Mouse (Mus musculus) heart, embryonic 10.5 days (tissue): ENCODE results near the gene Glo1. TPM values are rescaled to one million over a fixed set of nuclear protein-coding genes. Genes with fewer than 3 reads are reported as not detected.
"Not testable (repeated sequence)": the region's sequence is repeated elsewhere in the genome, so short reads cannot be mapped to it uniquely, and the experiment has no call there.

Experiments
- DNase-seq: peaks from one replicate; pipeline ENCODE4 v3.0.0-alpha.2; 2017; ENCODE audit warnings: low spot score
- H3K27ac ChIP-seq: fragments of 300-500 bp; sonication (generic); 2 replicates; pipeline ENCODE4 v1.5.1; 2016; ENCODE audit warnings: mild to moderate bottlenecking
- H3K27me3 ChIP-seq: fragments of 300-500 bp; sonication (generic); 2 replicates; pipeline ENCODE4 v1.6.1; 2016; ENCODE audit warnings: mild to moderate bottlenecking; ENCODE audit not compliant: poor library complexity, insufficient read depth, severe bottlenecking
- H3K36me3 ChIP-seq: fragments of 300-500 bp; sonication (generic); 2 replicates; pipeline ENCODE4 v1.6.1; 2016; ENCODE audit warnings: mild to moderate bottlenecking, moderate library complexity
- H3K4me1 ChIP-seq: fragments of 300-500 bp; sonication (generic); 2 replicates; pipeline ENCODE4 v1.6.1; 2016; ENCODE audit warnings: mild to moderate bottlenecking
- H3K4me3 ChIP-seq: fragments of 300-500 bp; sonication (generic); 2 replicates; pipeline ENCODE4 v1.5.1; 2016; ENCODE audit warnings: mild to moderate bottlenecking, moderate library complexity
- H3K9me3 ChIP-seq: fragments of 300-500 bp; sonication (generic); 2 replicates; pipeline ENCODE4 v1.6.1; 2016; ENCODE audit warnings: mild to moderate bottlenecking, moderate library complexity
- WGBS: fragments of 180-500 bp; shearing (Covaris S2); methylation state at CpG from one replicate; pipeline ENCODE4 v1.1.7; 2016; 5-methylcytosine and 5-hydroxymethylcytosine counted together
- polyA plus RNA-seq: library from polyadenylated mRNA; unstranded; fragments of >200 nt; fragmentation: Nextera tagmentation; extraction: Ambion mirVana; gene quantifications from 2 replicates; pipeline ENCODE4 v1.2.1, GENCODE M21; 2016

Glo1 gene
- polyA plus RNA-seq, 1 experiment from 2014 or later: 219 TPM

DNA sequence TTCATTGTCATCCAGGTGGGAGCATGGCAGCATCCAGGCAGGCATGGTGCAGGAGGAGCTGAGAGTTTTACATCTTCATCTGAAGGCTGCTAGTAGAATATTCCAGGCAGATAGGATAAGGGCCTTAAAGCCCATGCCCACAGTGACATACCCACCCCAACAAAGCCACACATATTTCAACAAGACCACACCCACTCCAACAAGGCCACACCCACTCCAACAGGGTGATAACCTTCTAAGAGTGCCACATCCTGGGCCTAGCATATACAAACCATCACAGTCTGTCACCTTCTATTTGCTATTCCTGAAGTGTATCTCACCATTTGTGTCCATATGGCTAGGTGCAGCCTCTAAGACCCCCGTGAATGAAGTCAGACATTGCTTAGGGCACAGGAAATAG, 11.0 kb upstream of the Glo1 start:
- H3K4me3 ChIP-seq: no peak overlapping the region
- H3K36me3 ChIP-seq: no peaks in the 10 kb centered on the region
- no peak overlapping the region for H3K27ac ChIP-seq
- 49% methylated on average over 1 of the region's 1 CpGs for WGBS
- no peak for DNase-seq
- no peaks in the 10 kb centered on the region for H3K27me3 ChIP-seq
- peaks cover 19% of the 10 kb centered on the region for H3K4me1 ChIP-seq
- no peaks in the 10 kb centered on the region for H3K9me3 ChIP-seq

GRCm38 (mm10) chr17:30635367-30635766, 8.7 kb upstream of the Glo1 start:
- H3K27ac ChIP-seq: peak overlapping the region; percentile 37; the same call in 1 of the 2 replicates
- H3K36me3 ChIP-seq: no peaks in the 10 kb centered on the region
- no peaks in the 10 kb centered on the region for H3K9me3 ChIP-seq
- H3K4me1 ChIP-seq: peaks cover 19% of the 10 kb centered on the region
- no peaks in the 10 kb centered on the region for H3K27me3 ChIP-seq
- WGBS: 14% methylated on average over 17 of the region's 17 CpGs
- peak; percentile 81 for DNase-seq
- H3K4me3 ChIP-seq: peak overlapping the region; percentile 46

- not testable (repeated sequence) for DNase-seq, H3K4me1 ChIP-seq, H3K9me3 ChIP-seq, H3K4me3 ChIP-seq, H3K36me3 ChIP-seq, H3K27me3 ChIP-seq, H3K27ac ChIP-seq
- WGBS: no CpG with 5 or more reads among the region's 20 CpGs
Measured at GRCm38 (mm10) chr17:30624132-30624531, 2.5 kb downstream of the Glo1 start, which contains the start of gene Dnah8. TSS of gene Dnah8 (plus strand) at chr17:30624354.

DNA sequence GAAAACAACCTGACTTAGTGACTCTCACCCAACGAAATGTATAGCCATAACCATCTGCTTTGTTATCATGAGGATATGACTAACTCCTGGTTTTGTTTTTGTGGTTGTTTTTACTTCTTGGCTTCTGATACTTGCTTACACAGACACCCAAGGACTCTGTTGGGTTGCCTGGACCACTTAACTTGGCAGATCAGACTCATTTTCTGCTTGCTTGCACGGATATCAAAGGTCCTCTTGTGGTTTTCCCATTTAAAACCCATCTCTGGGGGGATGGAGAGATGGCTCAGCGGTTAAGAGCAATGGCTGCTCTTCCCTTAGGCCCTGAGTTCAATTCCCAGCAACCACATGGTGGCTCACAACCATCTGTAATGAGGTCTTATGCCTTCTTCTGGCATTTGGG, 3.5 kb downstream of the Glo1 start:
- H3K4me1 ChIP-seq: no peaks in the 10 kb centered on the region
- no peaks in the 10 kb centered on the region for H3K9me3 ChIP-seq
- DNase-seq: no peak
- no peak overlapping the region for H3K27ac ChIP-seq
- 80% methylated on average over 3 of the region's 3 CpGs for WGBS
- no peak overlapping the region for H3K4me3 ChIP-seq
- H3K36me3 ChIP-seq: no peaks in the 10 kb centered on the region
- no peaks in the 10 kb centered on the region for H3K27me3 ChIP-seq

DNA sequence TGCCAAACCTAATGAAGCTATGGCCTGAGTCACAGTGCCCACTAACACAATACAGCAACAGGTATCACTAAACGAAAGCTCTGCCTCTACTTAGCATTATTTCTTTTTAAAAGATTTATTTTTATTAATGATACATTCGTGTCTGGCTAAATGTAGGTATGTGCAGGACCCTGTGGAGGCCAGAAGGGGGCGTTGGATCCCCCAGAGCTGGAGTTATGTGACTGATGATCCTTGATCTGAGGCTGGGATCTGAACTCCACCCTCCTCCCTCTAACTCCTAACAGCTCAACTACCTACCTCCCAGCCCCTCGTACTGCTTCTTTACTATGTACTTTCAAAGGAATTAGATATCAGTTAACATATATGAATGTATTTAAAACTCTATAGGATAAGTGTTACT, 5.2 kb downstream of the Glo1 start:
- no peak for DNase-seq
- 66% methylated on average over 4 of the region's 4 CpGs for WGBS
- H3K27me3 ChIP-seq: no peaks in the 10 kb centered on the region

GRCm38 (mm10) chr17:30620548-30620947, 6.1 kb downstream of the Glo1 start:
- no peak for DNase-seq
- 64% methylated on average over 2 of the region's 2 CpGs for WGBS
- Histone ChIP-seq H3K9me3 (no peaks in the 10 kb centered on the region), H3K36me3 (no peaks in the 10 kb centered on the region), H3K4me3 (no peak overlapping the region), H3K27ac (no peak overlapping the region), H3K4me1 (no peaks in the 10 kb centered on the region), H3K27me3 (no peaks in the 10 kb centered on the region)

More for the DNA sequence above, 5.2 kb downstream of the Glo1 start:
- H3K36me3 ChIP-seq: no peaks in the 10 kb centered on the region
- H3K4me1 ChIP-seq: no peaks in the 10 kb centered on the region
- H3K27ac ChIP-seq: no peak overlapping the region
- H3K4me3 ChIP-seq: no peak overlapping the region
- no peaks in the 10 kb centered on the region for H3K9me3 ChIP-seq

GRCm38 (mm10) chr17:30619153-30619552, 7.5 kb downstream of the Glo1 start:
- 48% methylated on average over 2 of the region's 2 CpGs for WGBS
- Histone ChIP-seq H3K9me3 (no peaks in the 10 kb centered on the region), H3K36me3 (no peaks in the 10 kb centered on the region), H3K4me1 (no peaks in the 10 kb centered on the region), H3K4me3 (no peak overlapping the region), H3K27me3 (no peaks in the 10 kb centered on the region), H3K27ac (no peak overlapping the region)
- no peak for DNase-seq

GRCm38 (mm10) chr17:30618136-30618891, 8.4 kb downstream of the Glo1 start:
- Histone ChIP-seq H3K4me3 (no peak overlapping the region), H3K4me1 (no peaks in the 10 kb centered on the region), H3K36me3 (no peaks in the 10 kb centered on the region), H3K9me3 (no peaks in the 10 kb centered on the region), H3K27me3 (no peaks in the 10 kb centered on the region), H3K27ac (no peak overlapping the region)
- DNase-seq: no peak
- 83% methylated on average over 3 of the region's 3 CpGs for WGBS

DNA sequence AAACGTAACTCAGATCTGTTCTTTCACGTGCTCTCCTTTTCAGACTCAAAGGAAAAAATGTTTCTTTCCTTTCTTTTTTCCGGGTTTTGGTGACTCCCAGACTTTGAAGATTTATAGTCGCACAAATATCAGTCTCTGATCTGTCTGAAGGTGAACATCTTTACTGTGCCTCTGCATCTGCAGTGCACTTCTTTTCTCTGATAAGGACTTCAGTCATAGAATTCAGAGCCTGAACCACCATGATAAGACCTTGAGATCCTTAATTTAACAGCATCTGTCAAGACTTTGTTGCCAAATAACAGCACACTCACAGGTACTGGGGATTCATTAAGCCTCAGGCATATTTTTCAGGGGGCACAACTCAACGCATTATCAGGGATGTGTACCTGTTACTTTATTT, 10.5 kb downstream of the Glo1 start:
- Histone ChIP-seq H3K27me3 (no peaks in the 10 kb centered on the region), H3K9me3 (no peaks in the 10 kb centered on the region), H3K36me3 (no peaks in the 10 kb centered on the region), H3K27ac (no peak overlapping the region), H3K4me3 (no peak overlapping the region), H3K4me1 (peaks cover 4% of the 10 kb centered on the region)
- WGBS: 80% methylated on average over 5 of the region's 5 CpGs
- no peak for DNase-seq

DNA sequence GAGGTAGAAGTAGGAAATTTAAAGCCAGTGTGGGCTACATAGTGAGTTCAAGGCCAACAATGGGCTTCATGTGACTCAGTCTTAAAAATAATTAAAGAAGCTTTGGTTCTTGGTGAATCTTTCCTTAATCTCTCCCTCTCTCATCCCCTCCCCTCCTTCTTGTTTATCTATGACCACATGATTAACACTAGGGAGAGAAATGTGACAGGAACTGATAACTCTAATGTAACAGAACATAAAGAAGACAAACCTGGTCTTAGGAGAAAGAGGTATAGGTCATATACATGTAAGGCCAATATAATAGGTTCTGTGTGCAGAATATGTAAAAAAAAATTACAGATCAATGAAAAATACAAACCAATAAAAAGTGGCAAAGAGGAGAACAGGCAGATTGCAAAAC, 13.3 kb downstream of the Glo1 start:
- no peak for DNase-seq
- Histone ChIP-seq H3K27ac (no peak overlapping the region), H3K27me3 (no peaks in the 10 kb centered on the region), H3K4me1 (peaks cover 23% of the 10 kb centered on the region), H3K9me3 (no peaks in the 10 kb centered on the region), H3K36me3 (0 out of 2 replicates have a peak, but pooled peaks cover 4% of the 10 kb centered on the region), H3K4me3 (no peak overlapping the region)

DNA sequence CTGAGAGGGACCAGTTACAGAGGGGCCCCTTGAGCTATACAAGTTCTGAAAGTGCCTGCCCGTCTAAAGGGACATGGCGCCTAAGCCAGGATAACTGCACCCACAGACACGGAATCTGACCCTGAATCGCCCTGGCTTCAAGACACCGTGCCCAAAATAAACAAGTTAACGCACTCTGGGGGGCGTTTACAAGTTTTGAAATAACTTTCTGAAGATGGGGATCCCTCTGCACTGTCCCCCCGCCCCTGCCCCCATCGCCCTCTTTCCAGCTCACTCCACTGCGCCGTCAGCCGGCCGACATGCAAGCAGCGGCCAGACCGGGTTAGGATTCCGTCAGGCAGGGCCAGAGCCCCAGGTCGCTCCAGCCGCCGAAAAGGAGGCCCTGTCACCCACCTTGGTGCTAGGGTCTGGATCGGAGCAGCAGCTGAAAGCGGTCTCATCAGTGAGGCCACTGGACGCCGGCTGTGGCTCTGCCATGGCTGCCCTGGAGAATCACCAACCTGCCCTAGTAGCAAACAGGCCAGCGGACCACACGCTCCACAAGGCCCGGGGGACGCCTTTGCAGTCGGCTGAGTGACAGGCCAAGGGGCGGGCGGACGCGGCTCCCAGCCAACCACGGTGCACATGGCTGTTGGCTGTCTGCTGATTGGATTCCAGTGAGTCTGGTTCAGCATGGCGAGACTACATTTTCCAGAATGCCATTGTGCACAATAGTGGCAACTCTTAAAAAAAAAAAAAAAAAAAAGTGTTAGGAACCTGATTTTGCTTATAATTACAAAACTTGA, 14.4 kb downstream of the Glo1 start:
- Histone ChIP-seq H3K36me3 (peaks cover 7% of the 10 kb centered on the region; the same call in 1 of the 2 replicates), H3K4me1 (peaks cover 32% of the 10 kb centered on the region), H3K4me3 (peak overlapping the region; percentile 79), H3K9me3 (no peaks in the 10 kb centered on the region), H3K27me3 (no peaks in the 10 kb centered on the region), H3K27ac (peak overlapping the region; percentile 95)
- peak; percentile 99 for DNase-seq
- WGBS: under 1% methylated on average over 34 of the region's 34 CpGs

- 25% methylated on average over 18 of the region's 18 CpGs for WGBS
- H3K9me3 ChIP-seq: no peaks in the 10 kb centered on the region
- peak overlapping the region; percentile 95 for H3K27ac ChIP-seq
- H3K36me3 ChIP-seq: peaks cover 8% of the 10 kb centered on the region; the same call in 1 of the 2 replicates
- H3K4me1 ChIP-seq: peaks cover 32% of the 10 kb centered on the region
- no peak for DNase-seq
- no peaks in the 10 kb centered on the region for H3K27me3 ChIP-seq
- H3K4me3 ChIP-seq: peak overlapping the region; percentile 79
Measured at GRCm38 (mm10) chr17:30611221-30612074, 15.2 kb downstream of the Glo1 start.
